Mouse (Mus musculus): ENCODE data around the gene Hist2h3c1. TPM values are rescaled to one million over a fixed set of nuclear protein-coding genes. Genes with fewer than 3 reads are reported as not detected.
"Not testable (repeated sequence)": the region's sequence is repeated elsewhere in the genome, so short reads cannot be mapped to it uniquely, and the experiment has no call there.

Hist2h3c1 gene
- total RNA-seq, 2 experiments from 2014 or later: not detected

DNA sequence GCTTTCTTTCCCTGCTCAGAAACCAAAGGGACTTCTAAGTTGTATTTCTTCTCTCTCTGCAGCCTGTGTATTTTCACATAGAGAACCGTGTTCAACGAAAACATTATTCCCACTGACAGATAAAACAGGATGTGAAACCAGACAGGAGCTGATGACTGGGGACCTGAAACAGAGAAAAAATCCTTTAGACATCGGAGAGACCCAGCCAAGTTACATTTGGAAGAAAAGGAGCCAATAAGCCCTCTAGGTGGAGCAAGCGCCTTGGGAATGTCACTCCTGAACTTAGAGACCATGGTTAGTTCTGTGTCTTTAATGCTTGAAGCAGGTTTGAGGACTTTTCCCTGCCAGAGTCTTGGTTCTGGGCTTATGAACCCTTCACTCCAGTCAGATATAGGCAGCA, 38.0 kb downstream of the Hist2h3c1 start:
- peak in 1 of 2 experiments; percentile 31 for DNase-seq

- DNase-seq: not testable (repeated sequence)
Measured at GRCm38 (mm10) chr3:96287334-96287733, 40.8 kb downstream of the Hist2h3c1 start.

DNA sequence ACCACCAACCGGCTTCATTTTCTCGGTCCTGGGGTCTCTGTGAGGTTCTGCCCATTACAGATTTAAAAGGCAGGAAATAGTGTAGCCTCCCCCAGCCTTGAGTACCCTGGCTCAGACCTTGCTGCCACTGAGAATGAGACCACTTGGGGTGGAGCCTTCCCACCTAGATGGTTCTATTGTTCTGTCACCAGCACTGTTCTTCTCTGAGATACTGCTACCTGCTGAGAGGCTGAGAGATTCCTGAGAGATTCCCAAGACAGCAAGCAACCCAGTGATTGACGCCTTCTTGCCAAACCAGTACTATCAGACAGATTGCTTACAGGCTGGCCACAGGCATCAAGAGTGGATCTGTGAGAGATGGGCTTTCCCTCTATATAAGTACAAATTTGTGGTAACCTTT, 42.7 kb downstream of the Hist2h3c1 start:
- DNase-seq: no peak

- DNase-seq: not testable (repeated sequence)
Measured at GRCm38 (mm10) chr3:96290727-96291126, 44.2 kb downstream of the Hist2h3c1 start.

DNA sequence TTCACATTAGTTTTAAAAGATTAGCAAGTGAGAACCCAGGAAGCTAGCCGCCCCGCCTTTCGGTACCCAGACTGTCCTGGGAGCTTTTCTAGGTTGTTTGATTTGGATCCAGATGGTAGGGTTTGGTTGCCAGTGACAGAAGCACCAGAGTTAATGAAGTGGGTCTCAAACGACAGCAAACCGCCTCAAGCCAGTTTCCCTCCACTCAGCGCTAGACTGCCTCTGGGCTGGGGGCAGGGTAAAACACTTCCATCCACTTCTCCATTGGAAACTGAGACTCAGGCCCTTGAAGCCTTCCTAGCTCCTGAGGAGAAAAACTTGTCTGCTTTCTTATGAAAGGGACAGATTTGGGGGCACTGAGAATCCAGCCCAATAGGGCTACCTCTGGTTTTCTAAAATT, 46.2 kb downstream of the Hist2h3c1 start:
- DNase-seq: no peak

DNA sequence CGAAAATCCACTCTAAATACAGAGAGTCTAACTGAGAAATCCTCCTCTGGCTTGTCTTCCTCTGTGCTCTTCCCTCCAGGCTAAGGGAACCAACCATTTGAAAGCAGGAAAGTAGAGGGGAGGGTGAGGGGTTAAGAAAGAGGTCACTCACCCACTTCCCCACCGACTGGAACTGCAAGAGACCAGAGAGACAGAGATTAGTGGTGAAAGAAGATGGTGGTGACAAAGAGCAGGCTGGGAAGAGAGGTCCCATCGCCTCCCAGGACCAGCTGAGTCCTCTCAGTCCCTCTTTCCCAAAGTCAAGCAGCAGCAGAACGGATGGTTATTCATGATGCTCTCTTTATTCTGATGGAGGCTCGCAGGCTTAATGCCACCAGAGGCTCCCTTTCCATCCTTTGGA, 46.9 kb downstream of the Hist2h3c1 start:
- no peak for DNase-seq

DNA sequence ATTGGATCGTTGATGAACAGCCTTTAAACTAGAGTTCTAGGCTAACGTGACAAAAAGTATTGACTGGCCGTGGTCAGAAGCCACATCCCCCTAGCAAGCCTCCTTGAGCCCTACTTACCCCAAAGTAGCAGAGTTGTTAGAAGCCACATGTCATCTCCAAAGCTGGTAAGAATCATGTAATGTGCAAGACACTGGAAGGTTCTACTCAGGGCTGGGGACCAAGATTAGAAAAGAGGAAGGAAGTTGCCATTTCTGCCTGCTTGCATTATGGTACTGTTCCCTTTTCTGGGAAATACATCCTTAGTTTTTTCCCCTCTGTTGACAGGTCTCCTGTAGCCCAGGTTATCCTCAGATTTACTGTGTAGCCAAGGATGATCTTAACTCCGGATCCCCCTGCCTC, 47.3 kb downstream of the Hist2h3c1 start, which contains the start of gene Fcgr1:
Gene Fcgr1, minus strand, starts transcription at position 183 of the 400 bp plus-strand sequence.
- DNase-seq: peak in 1 of 2 experiments; percentile 34

Small RNAs within 50 kb of the gene (microRNA-seq; reads per million reads assigned to microRNA genes)
- gene Gm44492: 0 reads per million in 2 experiments
- 0 reads per million in 2 experiments for gene Gm47311
- 0 reads per million in 2 experiments for gene Gm47313

Other genes starting within 250 kb of the Hist2h3c1 start
- 10 to 100 TPM; 22.5 to 27.1 TPM for gene Vps45, start 188.2 kb upstream of the Hist2h3c1 start, total RNA-seq (2021)
- gene Otud7b, start 142.2 kb upstream of the Hist2h3c1 start, total RNA-seq (2021): 10 to 100 TPM; 50.3 to 57.4 TPM
- 1 to 10 TPM; 1.7 to 3.4 TPM for gene Mtmr11, start 84.7 kb upstream of the Hist2h3c1 start, total RNA-seq (2021)
- 10 to 100 TPM; 15.4 to 18.7 TPM for gene Sf3b4, start 74.4 kb upstream of the Hist2h3c1 start, total RNA-seq (2021)
- 1 to 10 TPM; 1.8 to 2.1 TPM for gene Sv2a, start 65.5 kb upstream of the Hist2h3c1 start, total RNA-seq (2021)
- gene Bola1, start 27.0 kb upstream of the Hist2h3c1 start, total RNA-seq (2021): 10 to 100 TPM; 28.1 to 34.4 TPM
- 1 to 10 TPM; 1.8 to 1.9 TPM for gene Hist2h2ab, start 26.8 kb upstream of the Hist2h3c1 start, total RNA-seq (2021)
- 10 to 100 TPM; 18.4 to 22.1 TPM for gene Hist2h2ac, start 25.8 kb upstream of the Hist2h3c1 start, total RNA-seq (2021)
- gene Hist2h2be, start 25.6 kb upstream of the Hist2h3c1 start, total RNA-seq (2021): 1 to 10 TPM; 7.9 to 8.4 TPM
- gene Hist2h3c2, start 7.6 kb upstream of the Hist2h3c1 start, total RNA-seq (2021): 1 to 10 TPM; 4.0 to 9.0 TPM
- gene Hist2h2aa2, start 6.4 kb upstream of the Hist2h3c1 start, total RNA-seq (2021): 100 to 1,000 TPM; 189 to 197 TPM
- 10 to 100 TPM in 1 of 2 experiments, 1 to 10 TPM in 1; 9.3 to 14.7 TPM for gene Hist2h2aa1, start 1.2 kb upstream of the Hist2h3c1 start, total RNA-seq (2021)
- gene Hist2h4, start 16.6 kb downstream of the Hist2h3c1 start, total RNA-seq (2021): 10 to 100 TPM; 12.0 to 13.7 TPM
- 10 to 100 TPM; 16.8 to 21.7 TPM for gene Hist2h3b, start 22.0 kb downstream of the Hist2h3c1 start, total RNA-seq (2021)
- 10 to 100 TPM; 30.7 to 37.2 TPM for gene Hist2h2bb, start 23.1 kb downstream of the Hist2h3c1 start, total RNA-seq (2021)
- gene Fcgr1, start 47.3 kb downstream of the Hist2h3c1 start, total RNA-seq (2021): 1 to 10 TPM in 1 of 2 experiments, under 1 TPM in 1; 0.39 to 1.1 TPM
- gene BC107364, start 205.6 kb downstream of the Hist2h3c1 start, total RNA-seq (2021): not detected